Mouse (Mus musculus) cortical plate, adult 2 months (tissue): ENCODE results near the gene Zzef1. TPM values are rescaled to one million over a fixed set of nuclear protein-coding genes. Genes with fewer than 3 reads are reported as not detected.
A peak's percentile ranks its signal among the peaks of the same experiment; 100 is the strongest.

Experiments
- H3K27ac ChIP-seq: fragments of 200-500 bp; 2 replicates; pipeline ENCODE4 v1.5.1; 2012; ENCODE audit warnings: low read length, control low read depth, inconsistent platforms; ENCODE audit not compliant: insufficient read depth
- H3K4me1 ChIP-seq: fragments of 200-500 bp; 2 replicates; pipeline ENCODE4 v1.6.1; 2011; ENCODE audit warnings: low read length; ENCODE audit not compliant: control insufficient read depth, insufficient read depth
- H3K4me3 ChIP-seq: fragments of 200-500 bp; 2 replicates; pipeline ENCODE4 v1.5.1; 2011; ENCODE audit warnings: mild to moderate bottlenecking, low read length, control low read depth; ENCODE audit not compliant: insufficient read depth
- CTCF ChIP-seq: fragments of 200-500 bp; IDR thresholded peaks from 2 replicates; pipeline ENCODE4 v1.5.1; 2011; ENCODE audit warnings: mild to moderate bottlenecking, control low read depth, low read length; ENCODE audit not compliant: insufficient read depth; ENCODE audit errors: extremely low read depth
- POLR2A ChIP-seq: fragments of 200-500 bp; IDR thresholded peaks from 2 replicates; pipeline ENCODE4 v1.6.1; 2011; ENCODE audit warnings: mild to moderate bottlenecking, low read length, control low read depth; ENCODE audit not compliant: insufficient read depth; ENCODE audit errors: extremely low read depth
- polyA plus RNA-seq: library from polyadenylated mRNA; depleted of rRNA; stranded (reverse); fragments of >200 nt; gene quantifications from 2 replicates; pipeline ENCODE4 v1.2.3, GENCODE M21; 2012

The Zzef1 gene
- polyA plus RNA-seq, 1 experiment: 28.1 TPM

DNA sequence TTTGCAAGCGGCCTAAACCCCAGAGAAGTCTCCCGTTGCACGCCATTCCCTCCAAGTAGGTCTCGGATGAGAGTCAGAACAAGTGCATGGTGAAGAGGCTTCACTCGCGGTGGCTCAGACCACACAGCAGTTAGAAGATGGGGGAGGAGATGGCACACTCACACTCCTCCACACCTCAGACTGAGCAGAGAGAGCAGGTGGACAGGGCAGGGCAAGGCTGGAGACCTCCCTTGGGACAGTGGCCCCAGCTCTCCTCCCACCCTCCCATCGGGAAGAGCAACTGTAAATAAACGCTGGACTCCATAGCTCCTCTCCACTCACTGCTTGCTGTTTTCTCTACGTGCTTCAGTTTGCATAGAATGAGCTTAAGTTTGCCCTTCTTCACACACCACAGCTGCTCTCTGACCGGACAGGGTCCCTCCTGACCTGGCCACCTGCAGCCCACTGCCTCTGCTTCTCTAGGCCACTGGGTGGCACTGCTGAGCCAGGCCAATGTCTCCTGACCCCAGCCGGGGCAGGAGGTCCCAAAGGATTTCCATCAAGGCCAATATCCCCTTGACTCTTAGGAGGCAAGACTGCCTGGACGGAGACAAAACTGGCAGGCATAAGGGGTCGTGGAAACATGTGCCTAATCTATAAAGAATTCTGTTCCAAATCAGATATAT is 130.3 kb downstream of the Zzef1 start:
- Histone ChIP-seq H3K4me3 (no peak overlapping the region), H3K27ac (no peak overlapping the region), H3K4me1 (peaks cover 1% of the 10 kb centered on the region; the same call in 1 of the 2 replicates)
- peak; percentile 74 for TF ChIP-seq CTCF
- no peak for TF ChIP-seq POLR2A

DNA sequence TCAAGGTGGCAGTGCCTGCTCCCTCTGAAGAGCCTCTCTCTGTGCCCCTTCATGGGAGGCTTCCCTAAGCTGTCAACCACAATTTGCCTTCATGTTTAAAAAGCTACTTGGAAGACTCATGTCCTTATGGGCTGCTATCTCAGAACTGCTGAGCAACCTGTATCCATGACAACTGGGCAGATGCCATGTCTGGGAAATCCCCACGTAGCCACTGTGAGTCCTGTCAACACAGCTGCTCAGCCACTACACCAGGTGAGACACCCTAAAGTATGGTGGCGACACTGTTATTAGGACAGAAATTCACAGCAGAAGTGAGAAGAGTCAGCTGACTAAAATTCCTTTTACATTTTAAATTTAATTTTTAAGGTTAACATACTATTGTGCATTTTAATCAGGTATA is 132.5 kb downstream of the Zzef1 start:
- H3K4me3 ChIP-seq: no peak overlapping the region
- H3K27ac ChIP-seq: no peak overlapping the region
- peaks cover 1% of the 10 kb centered on the region; the same call in 1 of the 2 replicates for H3K4me1 ChIP-seq
- no peak for TF ChIP-seq CTCF
- no peak for TF ChIP-seq POLR2A

DNA sequence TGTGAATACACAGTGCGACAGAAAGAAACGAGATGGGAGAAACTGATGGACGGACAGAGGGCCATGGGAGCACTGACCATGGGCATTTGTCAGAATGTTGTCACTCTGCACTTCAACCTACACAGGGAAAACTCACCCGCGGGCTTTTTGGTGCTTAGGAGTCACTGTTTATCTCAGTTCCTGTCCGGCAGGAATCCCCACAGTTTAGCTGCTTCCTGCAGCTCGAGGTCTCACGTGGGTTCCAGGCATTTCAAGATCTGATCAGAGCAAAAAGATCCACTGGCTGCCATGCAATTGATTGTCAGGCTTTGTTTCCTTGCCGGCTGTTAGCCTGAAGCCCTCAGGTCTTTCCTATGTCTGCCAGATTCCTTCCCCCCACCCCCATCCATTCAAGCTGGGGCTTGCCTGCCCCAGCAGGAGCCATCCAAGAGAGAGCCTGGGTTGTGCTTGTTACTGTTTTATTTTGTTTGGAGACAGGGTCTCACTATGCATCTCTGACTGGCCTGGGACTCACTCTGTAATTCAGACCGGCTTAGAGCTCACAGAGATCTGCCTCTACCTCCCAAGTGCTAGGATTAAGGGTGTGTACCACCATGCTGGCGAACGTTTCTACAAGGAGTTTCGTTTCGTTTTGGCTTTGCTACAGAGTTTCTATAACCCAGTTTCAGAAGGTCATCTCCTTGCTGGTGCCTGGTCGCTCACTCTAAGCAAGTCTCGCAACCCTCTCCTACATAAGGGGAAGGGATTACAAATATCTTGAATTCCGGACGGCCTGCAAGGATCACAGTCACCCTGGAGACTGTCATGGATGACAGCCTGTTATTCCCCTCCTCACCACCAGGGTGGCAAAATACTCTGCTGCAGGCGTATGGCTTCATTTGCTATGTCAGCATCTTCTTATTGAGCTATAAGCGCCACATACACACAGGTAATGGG is 144.4 kb downstream of the Zzef1 start:
- Histone ChIP-seq H3K4me3 (peak overlapping the region; percentile 50), H3K27ac (no peak overlapping the region), H3K4me1 (no peaks in the 10 kb centered on the region)
- TF ChIP-seq CTCF (peak; percentile 59), POLR2A (no peak)

DNA sequence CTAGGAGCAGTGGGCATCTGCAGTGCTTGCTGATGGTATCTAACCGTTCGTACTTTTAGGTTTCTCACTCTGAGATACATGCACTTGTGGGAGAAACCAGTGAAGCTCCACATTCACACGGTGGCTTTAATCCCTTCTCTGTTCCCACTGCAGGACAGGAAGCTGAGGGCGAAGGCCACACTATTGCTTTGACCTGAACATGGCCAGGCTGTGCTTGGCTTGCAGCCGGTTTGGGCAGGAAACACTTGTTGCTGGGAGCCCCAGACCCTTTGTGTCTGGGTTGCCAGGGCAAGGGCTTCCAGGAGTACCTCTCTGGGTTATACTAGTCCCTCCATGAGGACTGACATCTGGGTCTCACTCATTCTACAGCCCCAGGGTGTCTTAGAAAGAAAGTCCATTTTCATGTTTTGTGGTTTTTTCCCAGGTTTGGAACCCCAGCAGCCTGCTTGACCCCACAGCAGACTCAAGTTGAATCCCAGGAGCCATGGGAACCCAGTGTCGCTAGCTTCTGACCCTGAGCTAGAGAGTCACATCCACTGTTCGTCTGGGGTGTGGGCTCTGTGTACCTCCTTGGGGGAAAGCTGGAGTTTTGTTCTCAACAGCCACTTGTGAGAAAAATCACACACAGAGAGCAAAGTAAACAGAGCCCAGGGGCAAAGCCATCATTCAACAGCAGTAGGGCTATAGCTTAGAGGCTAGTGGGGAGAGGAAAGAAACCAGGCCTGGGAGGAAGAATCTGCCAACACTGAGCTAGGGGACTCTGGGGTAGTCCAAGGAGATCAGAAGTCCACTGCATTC is 149.2 kb downstream of the Zzef1 start:
- H3K4me3 ChIP-seq: no peak overlapping the region
- TF ChIP-seq CTCF (no peak), POLR2A (no peak)
- no peaks in the 10 kb centered on the region for H3K4me1 ChIP-seq
- no peak overlapping the region for H3K27ac ChIP-seq

DNA sequence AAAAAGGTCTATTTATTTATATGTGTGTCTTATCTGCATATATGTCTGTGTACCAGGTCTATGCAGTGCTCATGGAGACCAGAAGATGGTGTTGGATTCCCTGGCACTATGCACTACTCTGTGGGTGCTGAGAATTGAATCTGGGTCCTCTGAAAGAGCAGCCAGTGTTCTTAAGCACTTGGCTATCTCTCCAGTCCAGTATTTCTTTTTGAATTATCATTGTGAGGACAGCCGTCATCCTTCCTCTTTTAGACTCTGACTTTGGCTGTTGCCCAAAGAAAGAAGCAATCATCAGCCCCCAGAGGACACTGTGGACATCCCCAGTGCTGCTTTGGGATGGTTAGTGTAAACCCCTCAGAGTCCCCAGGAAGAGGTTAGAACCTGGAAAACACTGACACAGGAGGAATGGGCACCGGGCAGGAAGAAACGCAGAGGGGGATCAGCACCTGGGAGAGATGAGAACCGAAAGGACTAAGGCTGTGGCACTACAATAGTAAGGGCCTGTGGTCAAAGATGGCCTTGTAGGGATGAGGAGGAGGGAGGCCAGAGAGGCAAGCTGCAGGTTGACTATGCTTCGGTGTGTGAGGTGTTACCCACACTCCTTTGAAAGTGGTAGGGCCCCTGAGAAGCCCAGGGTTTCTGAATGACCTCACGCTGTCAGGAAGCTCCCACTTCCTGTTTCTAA is 150.0 kb downstream of the Zzef1 start:
- no peak overlapping the region for H3K4me3 ChIP-seq
- no peak overlapping the region for H3K27ac ChIP-seq
- no peaks in the 10 kb centered on the region for H3K4me1 ChIP-seq
- TF ChIP-seq CTCF (no peak), POLR2A (no peak)

DNA sequence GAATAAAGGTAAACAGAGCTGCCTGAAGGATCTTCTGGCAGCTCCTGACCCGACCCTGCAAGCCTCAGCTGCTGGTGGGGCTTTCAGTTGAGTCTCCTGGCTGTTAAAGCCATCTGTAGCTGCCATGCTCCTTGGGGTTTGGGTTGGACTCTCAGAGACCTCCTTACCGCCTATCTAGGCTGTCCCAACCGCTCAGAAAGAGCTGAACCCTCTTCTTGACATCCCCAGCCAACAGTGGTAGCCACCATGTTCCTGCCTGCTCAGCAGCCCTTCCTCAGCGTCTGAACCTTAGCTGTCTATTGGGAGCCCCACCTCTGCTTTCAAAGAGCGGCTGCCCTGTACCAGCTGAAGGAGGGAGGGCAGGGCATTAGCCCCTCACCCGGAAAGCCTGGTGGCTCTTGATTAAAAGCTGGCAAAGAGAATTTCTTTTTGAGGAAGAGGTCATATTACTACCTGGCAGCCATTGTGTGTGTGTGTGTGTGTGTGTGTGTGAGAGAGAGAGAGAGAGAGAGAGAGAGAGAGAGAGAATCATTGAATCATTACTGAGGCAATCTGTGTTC is 150.6 kb downstream of the Zzef1 start:
- no peaks in the 10 kb centered on the region for H3K4me1 ChIP-seq
- no peak overlapping the region for H3K4me3 ChIP-seq
- H3K27ac ChIP-seq: no peak overlapping the region
- TF ChIP-seq POLR2A (no peak), CTCF (no peak)

DNA sequence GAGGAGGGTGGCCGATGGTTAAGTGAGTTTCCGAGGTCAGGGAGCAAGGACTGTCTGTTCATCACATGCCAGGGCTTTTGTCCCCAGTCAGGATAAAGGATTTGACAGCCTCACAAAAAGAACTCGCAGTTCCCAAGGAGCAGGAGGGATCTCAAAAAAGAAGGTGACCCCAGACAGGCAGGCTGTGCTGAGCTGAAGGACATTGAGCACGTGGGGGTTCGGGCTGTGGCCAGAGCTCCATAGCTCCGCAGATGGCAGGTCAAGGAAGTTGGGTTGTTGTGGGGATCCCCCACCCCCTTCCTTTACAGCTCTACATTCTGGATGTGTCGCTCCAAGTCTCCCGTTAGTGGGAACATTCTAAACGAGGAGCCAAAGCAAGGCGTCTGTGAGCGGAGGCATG is 151.8 kb downstream of the Zzef1 start:
- Histone ChIP-seq H3K27ac (no peak overlapping the region), H3K4me1 (no peaks in the 10 kb centered on the region), H3K4me3 (no peak overlapping the region)
- no peak for TF ChIP-seq POLR2A
- TF ChIP-seq CTCF: no peak

DNA sequence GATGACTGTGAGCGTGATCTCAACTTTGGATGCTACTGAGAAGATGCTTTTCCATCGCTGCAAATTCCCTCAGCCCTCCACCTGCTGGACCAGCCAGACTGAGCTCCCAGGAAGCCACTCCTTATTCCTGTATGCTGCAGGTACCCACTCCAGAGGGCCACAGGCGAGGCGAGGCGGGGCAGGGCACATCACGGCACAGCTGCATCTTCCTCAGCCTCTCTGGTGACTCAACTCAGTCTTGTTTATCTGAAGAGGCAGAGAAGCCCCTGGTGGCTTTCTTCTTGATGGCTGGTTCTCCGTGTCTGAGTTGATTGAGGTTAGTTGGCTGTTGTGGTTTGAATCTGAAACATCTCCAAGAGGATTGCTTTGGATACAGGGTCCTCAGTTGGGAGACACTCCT is 152.2 kb downstream of the Zzef1 start:
- no peak for TF ChIP-seq POLR2A
- TF ChIP-seq CTCF: no peak
- Histone ChIP-seq H3K4me3 (no peak overlapping the region), H3K4me1 (no peaks in the 10 kb centered on the region), H3K27ac (no peak overlapping the region)
